Mouse (Mus musculus) ES-E14 (cell line): Measurements from ENCODE around the gene Hesx1. TPM values are rescaled to one million over a fixed set of nuclear protein-coding genes. Genes with fewer than 3 reads are reported as not detected.

Source experiments
- DNase-seq: peaks from one replicate; pipeline ENCODE4 v3.0.0-alpha.2; 2013; ENCODE audit warnings: low read depth, low spot score
- H3K27ac ChIP-seq: 2 replicates; pipeline ENCODE4 v1.5.1; 2012; ENCODE audit warnings: low read depth, mild to moderate bottlenecking, low read length, moderate library complexity, mixed read lengths; ENCODE audit not compliant: poor library complexity, insufficient read depth, severe bottlenecking
- H3K36me3 ChIP-seq: 2 replicates; pipeline ENCODE4 v1.6.1; 2012; ENCODE audit warnings: mild to moderate bottlenecking, low read length, moderate library complexity, mixed read lengths; ENCODE audit not compliant: control insufficient read depth, poor library complexity, insufficient read depth, severe bottlenecking
- H3K4me1 ChIP-seq, 2 experiments: fragments of 150-350 bp in 1 of 2; sonication (generic) in 1 of 2; 2 replicates each; pipeline ENCODE4 v1.6.1; 2012; ENCODE audit warnings: low read length in 2 of 2, mild to moderate bottlenecking in 1 of 2, mixed read lengths in 1 of 2; ENCODE audit not compliant: control insufficient read depth in 2 of 2, insufficient read depth in 2 of 2, poor library complexity in 1 of 2
- H3K4me3 ChIP-seq, 2 experiments: fragments of 150-350 bp in 1 of 2; sonication (generic) in 1 of 2; 2 replicates each; pipeline ENCODE4 v1.5.1; 2012; ENCODE audit warnings: low read length in 2 of 2, low read depth in 1 of 2, mild to moderate bottlenecking in 1 of 2, mixed read lengths in 1 of 2; ENCODE audit not compliant: insufficient read depth in 1 of 2, poor library complexity in 1 of 2, severe bottlenecking in 1 of 2
- H3K9ac ChIP-seq: 2 replicates; pipeline ENCODE4 v1.6.1; 2012; ENCODE audit warnings: low read depth, mild to moderate bottlenecking, low read length, mixed read lengths; ENCODE audit not compliant: poor library complexity, insufficient read depth, severe bottlenecking
- H3K9me3 ChIP-seq: fragments of 150-350 bp; sonication (generic); 2 replicates; pipeline ENCODE4 v1.6.1; 2012; ENCODE audit warnings: low read depth, mild to moderate bottlenecking, low read length; ENCODE audit not compliant: control insufficient read depth, insufficient read depth
- CHD2 ChIP-seq: IDR thresholded peaks from 2 replicates; pipeline ENCODE4 v1.6.1; 2014; ENCODE audit warnings: mild to moderate bottlenecking, low read depth, low read length, inconsistent platforms
- HCFC1 ChIP-seq: IDR thresholded peaks from 2 replicates; pipeline ENCODE4 v1.6.1; 2012; ENCODE audit warnings: low read length, inconsistent platforms, borderline replicate concordance; ENCODE audit not compliant: insufficient read depth
- MAFK ChIP-seq: IDR thresholded peaks from 2 replicates; pipeline ENCODE4 v1.6.1; 2014; ENCODE audit warnings: mild to moderate bottlenecking, low read depth, low read length, inconsistent platforms; ENCODE audit not compliant: insufficient read depth
- ZC3H11A ChIP-seq: IDR thresholded peaks from 2 replicates; pipeline ENCODE4 v1.6.1; 2012; ENCODE audit warnings: low read depth, mild to moderate bottlenecking, inconsistent platforms, low read length, borderline replicate concordance
- ZNF384 ChIP-seq: IDR thresholded peaks from 2 replicates; pipeline ENCODE4 v1.6.1; 2012; ENCODE audit warnings: low read depth, low read length, inconsistent platforms
- in situ Hi-C, 2 experiments: fragments of 600-800 bp; cut with MboI; formaldehyde crosslinking; loops; one replicate each; pipeline ENCODE4 v1.15.1; 2025; ENCODE audit warnings: low sequenced_read_pairs in 2 of 2, inconsistent platforms in 1 of 2; ENCODE audit not compliant: unreplicated experiment in 2 of 2
- total RNA-seq: library from RNA; depleted of rRNA; stranded (reverse); fragments of 300-350 nt; gene quantifications from 2 replicates; pipeline ENCODE4 v1.2.3, GENCODE M21; 2012

Gene Hesx1
- total RNA-seq, 1 experiment: 0.31 TPM

DNA sequence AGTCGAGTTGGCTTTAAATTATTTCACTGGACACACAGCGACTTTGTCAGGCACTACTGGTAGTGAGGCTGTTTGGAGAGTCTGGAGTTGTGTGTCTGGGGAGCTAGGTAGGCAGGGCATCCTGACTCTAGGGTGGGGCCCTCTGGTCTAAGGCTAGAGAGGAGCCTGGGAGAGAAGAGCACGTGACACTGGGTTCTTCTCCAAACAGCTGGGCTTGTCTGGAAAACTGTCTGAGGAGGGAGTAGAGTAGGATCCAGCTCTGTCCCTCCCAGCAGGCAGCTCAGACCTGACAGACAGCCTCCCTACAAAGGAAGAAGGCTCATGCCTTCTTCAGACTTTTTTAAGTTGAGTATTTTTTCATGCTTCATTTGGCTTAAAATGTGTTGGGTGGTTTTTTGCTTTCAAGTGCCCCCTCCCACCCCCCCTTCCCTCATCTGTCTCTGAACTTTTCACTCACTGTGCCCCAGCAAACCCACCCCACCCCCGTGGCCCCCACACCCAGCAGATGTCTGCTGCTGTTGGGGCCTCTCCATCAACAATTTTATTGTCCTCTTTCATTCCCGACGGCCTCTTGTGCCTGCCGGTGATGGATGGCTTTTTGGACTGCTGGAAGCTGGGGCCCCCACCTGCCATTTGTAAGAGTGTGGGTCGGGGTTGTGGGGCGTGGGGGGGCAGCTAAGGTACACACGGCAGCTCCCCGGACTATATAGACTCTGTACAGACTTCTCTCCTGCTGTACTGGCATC is 50.2 kb downstream of the Hesx1 start:
- TF ChIP-seq CHD2 (no peak), ZC3H11A (no peak), MAFK (no peak), HCFC1 (no peak), ZNF384 (no peak)
- peak overlapping the region; percentile 84 for H3K27ac ChIP-seq
- DNase-seq: peak; percentile 48
- H3K9ac ChIP-seq: peak overlapping the region; percentile 3; the same call in 1 of the 2 replicates
- H3K9me3 ChIP-seq: no peaks in the 10 kb centered on the region
- H3K36me3 ChIP-seq: no peaks in the 10 kb centered on the region
- H3K4me1 ChIP-seq: peaks cover 15 to 45% of the 10 kb centered on the region in 2 experiments
- in situ Hi-C loops: no loop called here
- H3K4me3 ChIP-seq: peak overlapping the region; percentile 1 to 8; a peak in 1 of 4 replicates

- in situ Hi-C loops: no loop called here
- TF ChIP-seq ZC3H11A (no peak), CHD2 (no peak), ZNF384 (no peak), MAFK (no peak), HCFC1 (no peak)
- Histone ChIP-seq H3K27ac (peak overlapping the region; percentile 84; the same call in 1 of the 2 replicates), H3K9me3 (no peaks in the 10 kb centered on the region), H3K36me3 (no peaks in the 10 kb centered on the region; the same call in 1 of the 2 replicates), H3K4me1 (peaks cover 15 to 46% of the 10 kb centered on the region in 2 experiments), H3K4me3 (peak overlapping the region; percentile 1 to 8; a peak in 1 of 4 replicates), H3K9ac (peak overlapping the region; percentile 3; the same call in 1 of the 2 replicates)
- no peak for DNase-seq
Measured at GRCm38 (mm10) chr14:27044967-27045361, 50.7 kb downstream of the Hesx1 start.

GRCm38 (mm10) chr14:27048231-27048956 is 54.2 kb downstream of the Hesx1 start:
- peaks cover 15 to 40% of the 10 kb centered on the region in 2 experiments for H3K4me1 ChIP-seq
- TF ChIP-seq ZNF384: no peak
- TF ChIP-seq ZC3H11A: no peak
- peak overlapping the region; percentile 13; the same call in 1 of the 2 replicates for H3K9ac ChIP-seq
- H3K9me3 ChIP-seq: no peaks in the 10 kb centered on the region
- in situ Hi-C loops: no loop called here
- H3K36me3 ChIP-seq: no peaks in the 10 kb centered on the region; the same call in 1 of the 2 replicates
- DNase-seq: no peak
- peak overlapping the region; percentile 73; the same call in 1 of the 2 replicates for H3K27ac ChIP-seq
- no peak overlapping the region for H3K4me3 ChIP-seq

DNA sequence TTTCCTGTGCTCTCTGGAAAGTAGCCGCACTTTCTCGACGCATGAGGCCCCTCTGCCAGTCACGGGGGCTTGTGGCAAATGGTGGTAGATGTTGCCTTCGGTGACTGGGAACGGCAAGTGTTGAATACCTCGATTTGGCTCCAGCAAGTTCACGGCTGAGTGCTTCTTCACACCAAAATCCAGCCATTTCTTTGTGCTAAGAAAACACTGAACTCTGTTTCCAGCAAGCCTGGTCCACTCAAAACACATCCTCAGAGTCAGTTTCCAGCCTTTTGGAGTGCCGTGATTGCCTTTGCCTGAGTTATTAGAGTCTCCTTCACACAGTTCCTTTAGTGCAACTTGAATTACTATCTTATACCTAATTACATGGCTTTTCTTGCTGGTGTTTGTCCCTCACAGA is 55.8 kb downstream of the Hesx1 start:
- in situ Hi-C loops: no loop called here

More for the DNA sequence above, 55.8 kb downstream of the Hesx1 start:
- H3K36me3 ChIP-seq: peaks cover 3% of the 10 kb centered on the region; the same call in 1 of the 2 replicates
- H3K4me1 ChIP-seq: peaks cover 15 to 33% of the 10 kb centered on the region in 2 experiments
- H3K4me3 ChIP-seq: no peak overlapping the region
- no peak for DNase-seq
- no peak for TF ChIP-seq HCFC1
- no peaks in the 10 kb centered on the region for H3K9me3 ChIP-seq
- no peak overlapping the region for H3K9ac ChIP-seq
- H3K27ac ChIP-seq: peak overlapping the region; percentile 29
